Mouse (Mus musculus) large intestine, adult 2 months (tissue): ENCODE data around the gene Sdf4. TPM values are rescaled to one million over a fixed set of nuclear protein-coding genes. Genes with fewer than 3 reads are reported as not detected.

Experiments used
- DNase-seq: peaks from one replicate; pipeline ENCODE4 v3.0.0-alpha.2; 2012; ENCODE audit warnings: low read depth, low spot score
- WGBS: fragments of 180-500 bp; shearing (Covaris S2); methylation state at CpG from one replicate; pipeline ENCODE4 v1.1.7; 2018; 5-methylcytosine and 5-hydroxymethylcytosine counted together
- polyA plus RNA-seq: library from polyadenylated mRNA; depleted of rRNA; stranded (reverse); fragments of >200 nt; gene quantifications from 2 replicates; pipeline ENCODE4 v1.2.3, GENCODE M21; 2012

The Sdf4 gene
- polyA plus RNA-seq, 1 experiment = 77.7 TPM

DNA sequence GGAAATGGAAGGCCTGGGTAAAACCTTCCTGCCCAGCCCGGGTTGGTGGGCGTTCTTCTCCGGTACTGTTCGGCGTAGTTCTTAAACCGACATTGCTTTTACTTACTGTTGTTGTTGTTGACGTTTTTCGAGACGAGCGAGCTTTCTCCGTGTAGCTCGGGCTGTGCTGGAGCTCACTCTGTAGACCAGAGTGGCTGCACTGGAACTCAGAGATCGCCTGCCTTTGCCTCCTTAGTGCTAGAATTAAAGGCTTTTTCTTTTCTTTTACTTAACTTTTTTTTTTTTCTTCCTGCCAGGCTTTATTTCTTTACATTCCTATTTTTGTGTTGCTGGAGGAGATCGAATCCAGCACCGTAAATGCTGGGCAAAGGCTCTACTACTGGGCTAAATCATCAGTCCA lies 934 bp downstream of the Sdf4 start:
- no peak for DNase-seq
- WGBS = 1% methylated on average over 15 of the region's 15 CpGs

DNA sequence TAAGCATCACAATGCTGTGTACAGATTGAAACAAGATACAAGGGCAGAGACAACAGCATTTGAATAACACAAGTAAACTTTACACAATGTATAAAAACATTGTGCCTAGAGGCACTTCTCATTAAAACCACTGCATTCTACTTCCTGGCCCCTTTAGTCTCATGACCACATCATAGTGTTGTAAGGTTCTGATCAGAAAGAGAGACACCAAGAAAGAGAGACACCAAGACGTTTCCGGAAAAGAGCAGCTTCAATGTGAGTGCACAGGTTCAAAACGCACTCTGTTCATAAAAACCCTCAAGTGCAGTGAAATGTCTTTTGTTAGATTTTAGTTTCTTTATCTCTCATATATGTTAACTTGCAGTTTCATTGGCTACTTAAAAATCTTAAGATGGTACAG lies 11.4 kb downstream of the Sdf4 start:
- no peak for DNase-seq

DNA sequence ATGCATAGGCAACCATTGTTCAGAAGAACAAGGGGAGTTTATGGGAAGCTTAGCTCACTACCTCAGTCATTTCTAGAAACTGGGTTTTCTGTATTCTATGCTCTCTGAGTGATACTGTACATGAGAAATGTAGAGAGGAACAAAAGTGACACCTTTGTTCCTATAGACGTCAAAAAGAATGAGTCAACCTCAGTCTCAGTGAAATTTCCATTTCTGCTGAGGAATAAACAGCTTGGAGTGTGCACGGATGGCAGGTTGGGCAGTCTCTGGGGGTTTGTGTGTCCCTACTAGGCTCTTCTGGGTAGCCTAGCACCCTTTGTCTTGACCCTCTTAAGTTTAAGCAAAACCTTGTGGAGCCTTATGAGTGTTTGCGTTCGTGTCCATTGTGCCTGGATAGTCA lies 15.7 kb downstream of the Sdf4 start:
- DNase-seq = no peak
- 93% methylated on average over 4 of the region's 4 CpGs for WGBS

More for the DNA sequence above, 11.4 kb downstream of the Sdf4 start:
- 87% methylated on average over 3 of the region's 3 CpGs for WGBS

DNA sequence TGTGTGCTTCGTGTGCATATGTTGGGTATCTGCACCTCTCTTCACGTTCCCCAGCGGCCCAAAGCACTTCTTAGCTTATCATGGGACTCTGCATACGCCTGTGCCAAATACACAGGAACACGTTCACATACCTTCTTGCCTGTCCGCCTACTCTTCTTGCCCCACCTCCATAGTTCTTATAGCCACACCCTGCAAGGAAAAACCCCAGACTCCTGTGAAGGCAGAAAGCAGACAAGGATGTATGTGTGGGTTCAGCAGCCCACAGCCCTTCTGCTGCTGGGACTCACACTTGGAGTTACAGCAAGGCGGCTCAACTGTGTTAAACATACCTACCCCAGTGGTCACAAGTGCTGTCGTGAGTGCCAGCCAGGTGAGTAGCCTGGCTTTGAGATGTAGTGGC lies 21.0 kb downstream of the Sdf4 start, which contains the start of gene Tnfrsf4:
Tnfrsf4 (plus strand) TSS at position 207 of the 400 bp plus-strand sequence.
- 72% methylated on average over 8 of the region's 8 CpGs for WGBS
- no peak for DNase-seq

DNA sequence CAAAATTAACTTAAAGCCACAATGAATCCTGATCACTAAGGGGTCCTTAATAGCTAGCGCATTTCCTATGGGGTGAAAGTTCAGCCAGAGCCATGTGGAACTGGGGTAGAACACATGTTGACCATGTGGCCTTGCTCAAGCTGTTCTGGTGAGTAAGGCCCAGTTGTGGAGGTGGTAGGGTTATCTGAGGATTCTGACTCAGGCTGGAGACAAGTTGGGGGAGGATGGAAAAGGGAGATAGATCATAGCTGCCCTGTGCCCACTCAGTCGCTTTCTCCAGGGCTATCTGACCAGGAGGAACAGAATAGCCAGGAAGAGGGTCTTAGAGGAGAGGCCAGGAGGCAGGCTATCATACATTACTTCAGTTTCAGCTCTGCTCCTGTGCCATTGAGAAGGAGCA lies 21.8 kb downstream of the Sdf4 start:
- 93% methylated on average over 2 of the region's 2 CpGs for WGBS
- DNase-seq = no peak

DNA sequence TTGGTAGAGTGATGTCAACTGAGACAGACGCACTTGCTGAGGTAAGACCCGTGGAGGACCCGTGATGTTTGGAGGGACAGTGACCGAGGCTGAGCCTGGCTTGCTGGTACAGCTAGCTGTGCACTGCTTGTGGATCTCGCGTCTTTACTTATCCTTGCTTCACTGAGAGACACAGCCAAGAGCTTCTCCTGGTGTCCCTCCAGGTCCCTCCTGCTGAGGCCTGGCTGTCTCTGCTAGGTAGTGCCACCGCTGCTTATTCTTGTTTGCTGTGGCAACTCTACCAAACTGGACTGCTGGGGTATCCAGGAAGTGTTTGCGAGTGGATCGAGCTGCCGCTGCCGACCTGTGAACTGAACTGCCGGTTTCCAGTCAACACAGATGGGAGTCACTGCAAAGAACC lies 27.1 kb downstream of the Sdf4 start:
- WGBS = 87% methylated on average over 12 of the region's 12 CpGs
- DNase-seq = no peak

DNA sequence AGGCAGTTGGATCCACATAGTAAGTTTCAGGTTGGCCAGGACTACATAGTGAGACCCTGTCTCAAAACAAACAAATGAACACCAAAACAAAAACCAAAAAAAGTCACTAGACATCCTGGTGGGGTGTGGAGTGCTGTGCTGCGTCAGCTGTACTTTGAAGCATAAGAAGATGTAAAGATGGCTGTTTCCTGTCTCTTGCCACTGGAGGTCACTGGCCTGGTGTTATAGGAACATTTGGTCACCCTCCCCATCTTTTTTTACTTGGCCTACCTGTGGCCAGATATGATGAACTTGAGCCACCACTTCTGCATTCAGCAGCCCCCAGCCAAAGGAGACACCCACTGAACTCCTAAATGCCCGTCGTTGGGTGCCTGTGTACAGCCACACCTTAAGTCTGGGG lies 28.7 kb downstream of the Sdf4 start:
- 53% methylated on average over 3 of the region's 3 CpGs for WGBS
- DNase-seq = no peak

DNA sequence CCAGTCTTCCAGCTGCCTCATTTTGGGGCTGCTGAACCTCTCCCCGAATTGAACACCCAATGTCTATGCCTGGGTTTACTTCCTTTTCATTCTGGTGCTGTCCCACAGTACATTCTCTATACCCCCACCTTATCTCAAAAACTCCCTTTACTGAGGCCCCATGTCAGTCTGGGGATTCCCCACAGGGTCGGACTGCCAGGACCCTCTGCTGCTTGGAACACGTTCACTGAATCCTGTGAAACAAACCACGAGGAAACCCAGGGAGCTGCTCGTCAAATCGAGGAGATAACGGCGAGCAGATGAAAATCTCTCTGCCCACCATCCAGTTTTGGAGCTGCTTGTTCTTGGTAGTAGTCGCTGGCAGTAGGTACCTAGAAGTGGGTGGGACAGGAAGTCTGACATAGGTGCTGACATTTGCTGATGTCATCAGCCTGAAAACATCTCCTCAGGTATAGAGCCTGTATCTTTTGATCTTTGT lies 29.3 kb downstream of the Sdf4 start:
- DNase-seq = no peak
- WGBS = 52% methylated on average over 9 of the region's 9 CpGs

DNA sequence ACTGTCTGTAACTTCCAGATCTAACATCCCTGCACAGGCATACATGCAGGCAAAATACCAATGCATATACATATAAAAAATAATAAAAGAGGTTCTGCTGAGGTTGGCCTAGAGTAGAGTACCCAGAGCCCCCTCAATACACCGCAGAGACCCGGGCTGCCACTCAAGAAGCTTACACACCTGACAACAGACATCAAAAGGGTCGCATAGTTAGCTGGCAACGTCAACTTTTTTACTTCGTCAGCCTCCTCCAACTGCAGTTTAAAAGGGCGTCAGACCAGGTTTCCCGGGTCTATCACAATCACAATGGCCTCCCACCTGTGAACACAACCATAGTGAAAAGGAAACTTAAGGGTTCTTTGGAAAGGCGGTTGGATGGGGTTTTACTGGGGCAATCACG lies 30.8 kb downstream of the Sdf4 start:
- WGBS = 81% methylated on average over 9 of the region's 9 CpGs

DNA sequence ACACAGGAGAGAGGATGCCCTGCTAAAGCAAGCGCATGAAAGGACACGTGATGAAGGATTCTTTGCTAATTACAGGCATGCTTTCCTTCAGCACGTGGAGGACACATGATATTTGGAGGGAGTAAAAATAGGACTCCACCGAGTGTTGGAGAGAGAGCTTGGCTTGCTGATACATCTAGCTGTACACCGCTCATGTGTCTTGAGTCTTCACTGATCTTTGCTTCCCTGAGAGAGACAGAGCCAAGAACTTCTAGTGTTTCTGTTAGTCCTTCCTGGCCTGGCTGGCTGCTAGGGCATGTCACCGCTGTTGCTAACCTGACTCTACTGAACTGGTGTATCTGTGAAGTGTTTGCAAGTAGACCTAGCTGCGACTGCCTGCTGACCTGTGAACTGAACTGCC lies 31.5 kb downstream of the Sdf4 start:
- no peak for DNase-seq
- 90% methylated on average over 7 of the region's 7 CpGs for WGBS

More for the DNA sequence above, 30.8 kb downstream of the Sdf4 start:
- no peak for DNase-seq

DNA sequence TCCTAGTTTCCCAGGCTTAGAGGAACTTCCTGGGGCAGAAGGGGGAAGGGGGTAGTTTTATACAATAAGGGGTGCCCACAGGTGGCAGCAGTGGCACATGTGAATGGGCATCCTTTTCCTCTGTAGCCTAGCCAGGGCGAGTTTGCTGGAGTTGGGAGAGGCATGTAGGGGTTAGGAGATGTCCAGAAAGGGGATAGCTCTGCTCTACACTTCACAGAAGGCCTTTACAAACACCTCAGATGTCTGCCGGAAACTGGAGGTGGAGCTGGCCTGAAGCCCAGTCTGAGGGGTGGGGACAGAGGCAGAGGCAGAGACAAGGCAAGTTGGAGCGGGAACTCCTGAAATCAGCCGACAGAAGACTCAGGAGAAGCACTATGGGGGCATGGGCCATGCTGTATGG lies 33.3 kb downstream of the Sdf4 start, which contains the start of gene Tnfrsf18:
Tnfrsf18 (plus strand) TSS at position 152 of the 400 bp plus-strand sequence.
- DNase-seq = no peak
- 5% methylated on average over 4 of the region's 4 CpGs for WGBS

DNA sequence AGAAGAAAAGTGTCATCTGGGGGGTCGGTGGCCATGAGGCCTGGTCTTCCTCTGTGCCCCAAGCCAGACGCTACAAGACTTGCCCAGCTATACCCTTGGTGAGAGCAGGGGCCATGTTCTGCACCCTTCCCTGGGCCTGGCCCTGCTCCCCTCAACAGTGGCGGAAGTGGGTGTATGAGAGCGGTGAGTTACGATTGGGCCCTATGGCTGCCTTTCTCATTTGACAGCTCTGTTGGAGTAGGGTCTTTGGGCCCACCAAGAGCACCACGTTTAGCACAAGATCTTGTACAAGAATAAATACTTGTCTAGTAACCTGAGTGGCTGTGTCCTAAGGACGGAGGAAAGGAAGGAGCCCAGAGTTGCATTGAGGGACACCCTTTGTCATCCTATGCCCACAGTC lies 35.9 kb downstream of the Sdf4 start:
- WGBS = 94% methylated on average over 7 of the region's 7 CpGs

DNA sequence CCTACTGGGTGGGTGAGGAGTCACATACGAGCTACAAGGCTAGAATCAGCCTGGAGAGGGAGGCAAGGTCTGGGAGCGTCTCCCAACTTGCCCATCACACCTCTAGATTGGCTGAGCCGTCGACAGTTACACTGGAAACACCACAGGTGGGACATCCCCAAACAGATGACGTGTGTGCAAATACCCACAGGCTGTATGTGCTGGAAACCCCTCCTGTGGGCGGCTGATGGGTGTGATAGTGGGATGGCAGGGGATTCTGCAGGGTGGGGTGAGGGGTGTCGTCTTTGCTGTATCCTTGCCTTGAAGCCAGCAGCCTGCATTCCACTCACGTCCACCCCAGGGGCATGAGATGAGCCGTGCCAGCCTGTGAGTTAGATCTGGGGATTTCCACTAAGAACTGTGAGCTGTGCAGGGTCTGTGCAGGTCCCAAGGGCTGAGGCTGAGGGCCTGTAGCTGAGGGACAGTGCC lies 38.0 kb downstream of the Sdf4 start:
- no peak for DNase-seq
- WGBS = 24% methylated on average over 9 of the region's 9 CpGs

More for the DNA sequence above, 35.9 kb downstream of the Sdf4 start:
- DNase-seq = no peak

DNA sequence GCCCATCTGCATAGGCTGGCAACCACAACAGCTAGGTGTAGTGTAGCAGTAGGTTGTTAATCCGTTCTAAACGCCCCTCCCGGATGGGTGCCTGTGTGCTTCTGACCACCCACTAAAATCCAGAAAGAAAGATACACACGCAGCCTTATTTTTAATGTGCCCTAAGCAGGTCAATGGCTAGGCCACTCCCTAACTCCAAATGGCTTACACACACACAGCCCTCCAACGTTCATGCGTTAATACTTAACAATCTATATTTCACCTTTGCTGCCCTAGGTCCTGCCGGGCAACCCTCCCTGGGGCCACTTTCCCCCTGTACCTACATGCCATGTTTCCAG lies 38.6 kb downstream of the Sdf4 start:
- WGBS = 6% methylated on average over 7 of the region's 7 CpGs
- no peak for DNase-seq

DNA sequence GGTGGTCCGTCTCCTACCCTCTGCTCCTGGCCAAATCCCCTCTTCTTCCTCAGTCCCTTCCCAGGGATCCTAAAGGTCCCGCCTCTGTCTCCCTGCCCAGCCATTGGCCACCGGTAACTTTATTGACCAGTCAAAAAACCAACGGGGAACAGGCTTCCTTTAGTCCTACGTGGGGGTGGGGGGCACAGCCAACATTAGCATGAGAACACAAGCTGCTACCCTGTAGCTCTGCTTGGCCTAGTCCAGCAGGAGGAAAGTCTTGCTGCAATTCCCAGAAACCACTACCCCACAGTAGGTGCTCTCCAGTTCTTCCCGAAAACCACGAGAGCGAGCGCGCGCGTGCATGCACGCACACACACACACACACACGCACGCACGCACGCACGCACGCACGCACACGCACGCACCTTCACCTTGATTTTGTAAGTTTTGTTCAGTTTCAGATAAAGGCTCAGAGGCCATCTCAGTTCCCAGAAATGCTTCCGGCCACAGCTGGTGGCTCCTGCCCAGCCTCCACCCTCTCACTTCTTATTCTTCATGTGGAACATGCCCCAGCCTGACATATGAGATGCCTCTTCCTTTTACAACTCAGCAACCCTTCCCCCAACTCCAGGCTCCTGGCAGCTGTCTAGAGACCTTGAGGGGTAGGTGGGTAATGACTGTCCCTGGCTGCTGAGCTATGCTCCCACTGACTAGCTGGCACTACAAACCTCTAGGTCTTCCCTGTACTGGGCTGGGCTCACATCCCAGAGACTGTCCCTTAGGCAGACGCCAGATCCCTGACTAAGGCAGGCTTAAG lies 39.1 kb downstream of the Sdf4 start:
- DNase-seq = no peak
- under 1% methylated on average over 24 of the region's 24 CpGs for WGBS

DNA sequence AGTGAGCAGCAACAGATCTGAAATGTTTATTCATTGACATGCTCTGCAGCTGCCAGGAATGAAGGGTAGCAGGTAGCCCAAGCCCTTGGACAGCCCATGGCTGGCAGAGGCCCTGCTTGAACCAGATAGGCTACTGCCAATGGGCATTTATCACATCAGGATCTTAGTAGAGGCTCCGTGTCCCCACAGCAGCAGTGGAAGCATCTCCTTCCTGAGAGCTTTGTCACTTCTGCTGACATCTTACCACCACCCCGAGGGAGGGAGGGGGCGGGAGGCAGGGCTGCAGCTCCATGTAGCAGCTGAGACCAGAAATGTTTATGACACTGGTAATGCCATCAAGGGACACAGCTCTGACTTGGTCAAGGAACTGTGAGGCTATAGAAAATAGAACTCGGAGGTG lies 40.2 kb downstream of the Sdf4 start:
- 76% methylated on average over 4 of the region's 4 CpGs for WGBS
- DNase-seq = no peak

DNA sequence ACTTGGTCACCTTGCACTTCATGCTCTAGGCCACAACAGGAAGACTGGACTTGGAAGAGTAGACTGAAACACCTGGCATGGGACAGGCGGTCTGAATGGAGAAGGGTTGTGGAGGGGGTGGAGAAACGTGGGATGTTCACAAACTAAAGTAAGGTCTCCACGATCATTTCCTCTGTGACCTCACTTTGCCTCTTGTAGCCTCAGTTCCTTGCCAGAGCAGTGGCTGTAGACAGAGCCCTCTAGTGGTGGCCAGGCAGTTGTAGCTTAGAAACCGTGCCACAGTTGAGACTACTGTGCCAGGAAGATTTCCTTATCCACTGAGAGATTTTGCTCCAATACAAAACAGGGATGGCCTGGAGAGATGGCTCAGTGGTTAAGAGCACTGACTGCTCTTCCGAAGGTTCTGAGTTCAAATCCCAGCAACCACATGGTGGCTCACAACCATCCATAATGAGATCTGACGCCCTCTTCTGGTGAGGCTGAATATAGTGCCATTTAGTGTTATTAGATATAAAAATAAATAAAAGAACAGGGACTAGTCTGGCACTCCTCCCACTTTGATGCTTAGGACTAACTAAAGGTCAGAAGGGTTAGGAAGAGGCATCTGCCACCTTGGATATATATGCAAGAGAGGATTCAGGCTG lies 40.9 kb downstream of the Sdf4 start:
- 29% methylated on average over 6 of the region's 6 CpGs for WGBS
- DNase-seq = no peak

DNA sequence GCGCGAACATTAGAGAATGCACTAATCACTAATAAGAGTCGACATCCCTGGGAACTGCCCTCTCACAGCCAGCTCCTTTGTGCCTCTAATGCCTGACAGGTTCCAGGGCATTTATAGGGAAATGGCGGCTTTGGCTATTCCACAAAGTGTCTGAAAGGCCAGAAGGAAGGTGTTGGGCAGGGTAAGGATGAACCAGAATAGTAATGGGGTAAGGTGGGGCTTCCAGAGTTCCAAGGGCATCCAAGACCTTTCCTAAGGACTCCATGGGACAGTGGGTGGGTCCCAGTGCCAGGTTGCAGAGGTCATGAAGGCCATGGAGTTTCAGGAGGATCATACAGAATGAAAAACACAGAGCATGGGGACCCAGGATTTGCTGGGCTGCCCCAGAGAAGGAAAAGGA lies 41.6 kb downstream of the Sdf4 start:
- WGBS = 86% methylated on average over 4 of the region's 4 CpGs
- DNase-seq = no peak

DNA sequence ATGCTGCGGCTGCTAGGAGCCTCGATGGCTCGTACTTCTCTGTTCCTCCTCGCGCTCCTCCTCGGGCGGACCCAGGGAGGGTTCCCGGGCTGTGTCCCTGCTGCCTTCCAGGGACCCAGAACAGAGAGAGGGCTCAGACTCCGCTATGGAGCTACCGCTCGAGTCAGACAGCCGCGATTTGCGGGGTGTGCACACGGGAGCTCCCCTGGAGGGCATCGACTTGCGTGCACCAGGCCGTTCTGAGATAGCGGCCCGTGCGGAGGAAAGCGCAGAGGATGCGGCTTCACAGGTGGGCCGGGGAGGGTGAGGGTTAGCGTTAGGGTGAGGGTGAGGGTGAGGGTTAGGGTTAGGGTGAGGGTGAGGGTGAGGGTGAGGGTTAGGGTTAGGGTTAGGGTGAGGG lies 42.2 kb downstream of the Sdf4 start:
- DNase-seq = no peak
- WGBS = 56% methylated on average over 25 of the region's 25 CpGs

DNA sequence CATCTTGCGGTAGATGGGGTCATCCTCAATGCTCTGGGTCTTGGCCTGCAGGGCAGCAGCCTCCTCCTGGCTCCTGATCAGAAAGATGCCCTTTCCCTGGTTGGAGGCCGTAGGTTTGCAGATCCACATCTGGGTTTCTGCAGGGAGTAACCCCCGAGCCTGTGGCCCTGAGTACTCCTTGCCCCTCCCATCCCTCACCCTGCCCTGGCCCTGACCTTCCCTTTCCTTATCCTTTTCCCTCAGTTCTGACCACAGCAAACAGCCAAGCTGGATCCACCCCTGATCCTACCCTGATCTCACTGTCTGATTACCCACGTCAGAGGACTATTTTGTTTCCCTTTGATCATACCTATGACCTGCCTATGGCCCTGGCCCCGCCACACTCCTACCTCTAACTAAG lies 52.1 kb downstream of the Sdf4 start:
- DNase-seq = no peak
- 65% methylated on average over 5 of the region's 5 CpGs for WGBS

DNA sequence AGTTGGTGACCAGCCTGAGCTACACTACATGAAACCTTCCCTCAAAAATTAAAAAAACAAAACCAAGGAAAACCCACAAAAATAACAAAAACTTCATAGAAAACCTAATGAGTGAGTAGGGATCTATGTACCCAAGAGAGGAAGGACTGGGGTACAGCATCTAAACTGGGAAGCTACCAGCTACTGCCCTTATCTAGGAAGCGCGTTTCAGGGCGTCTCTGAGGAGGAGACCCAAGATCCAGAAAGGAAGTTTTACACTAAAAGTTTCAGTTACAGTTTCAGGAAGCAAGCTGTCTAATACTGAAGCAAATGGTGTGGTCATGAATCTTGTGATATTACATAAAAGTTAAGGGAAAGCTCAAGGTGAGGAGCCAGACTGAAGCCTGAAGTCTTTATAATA lies 57.1 kb downstream of the Sdf4 start:
- no peak for DNase-seq
- WGBS = 61% methylated on average over 3 of the region's 3 CpGs
